Mouse (Mus musculus): ENCODE results near the gene Wfdc15a. TPM values are rescaled to one million over a fixed set of nuclear protein-coding genes. Genes with fewer than 3 reads are reported as not detected.
A peak's percentile ranks its signal among the peaks of the same experiment; 100 is the strongest.

Wfdc15a gene
- polyA plus RNA-seq, 1 experiment from 2014 or later = not detected

GRCm38 (mm10) chr2:164173394-164173793 is 26.5 kb downstream of the Wfdc15a start:
- Histone ChIP-seq H3K9me3 (replicated peaks) (no peaks in the 10 kb centered on the region), H3K4me3 (no peak overlapping the region), H3K27me3 (ENCODE audit: low read depth, poor library complexity, severe bottlenecking) (peaks cover 87% of the 10 kb centered on the region), H3K27ac (no peak overlapping the region), H3K4me1 (peaks cover 20% of the 10 kb centered on the region), H3K36me3 (no peaks in the 10 kb centered on the region)
- DNase-seq (ENCODE audit: low spot score) = no peak
- 73% methylated on average over 3 of the region's 3 CpGs for WGBS

- Histone ChIP-seq H3K9me3 (replicated peaks) (no peaks in the 10 kb centered on the region), H3K4me1 (peaks cover 28% of the 10 kb centered on the region), H3K4me3 (peak within 1 kb of the TSS; percentile 49), H3K27me3 (ENCODE audit: low read depth, poor library complexity, severe bottlenecking) (peaks cover 97% of the 10 kb centered on the region), H3K36me3 (no peaks in the 10 kb centered on the region), H3K27ac (no peak within 1 kb of the TSS; the same call in 1 of the 2 replicates)
- WGBS = under 1% methylated on average over 29 of the region's 29 CpGs
- DNase-seq (ENCODE audit: low spot score) = peak; percentile 42
Measured at GRCm38 (mm10) chr2:164170902-164171301, 29.0 kb downstream of the Wfdc15a start, which contains the start of gene Kcns1. TSS of gene Kcns1 (minus strand) at chr2:164171113.

GRCm38 (mm10) chr2:164170326-164170725 is 29.6 kb downstream of the Wfdc15a start:
- peak; percentile 37 for DNase-seq (ENCODE audit: low spot score)
- H3K4me3 ChIP-seq = peak overlapping the region; percentile 49; the same call in 1 of the 2 replicates
- no peaks in the 10 kb centered on the region for H3K36me3 ChIP-seq
- H3K27me3 ChIP-seq (ENCODE audit: low read depth, poor library complexity, severe bottlenecking) = peaks cover 100% of the 10 kb centered on the region
- no peaks in the 10 kb centered on the region for H3K9me3 ChIP-seq (replicated peaks)
- H3K4me1 ChIP-seq = peaks cover 28% of the 10 kb centered on the region
- H3K27ac ChIP-seq = no peak overlapping the region
- 4% methylated on average over 11 of the region's 11 CpGs for WGBS

GRCm38 (mm10) chr2:164168571-164168946 is 31.4 kb downstream of the Wfdc15a start:
- Histone ChIP-seq H3K27me3 (ENCODE audit: low read depth, poor library complexity, severe bottlenecking) (peaks cover 93% of the 10 kb centered on the region), H3K27ac (0 out of 2 replicates have a peak overlapping the region, but pooled peaks have one; percentile 25), H3K36me3 (no peaks in the 10 kb centered on the region), H3K4me3 (peak overlapping the region; percentile 48), H3K9me3 (replicated peaks) (no peaks in the 10 kb centered on the region), H3K4me1 (peaks cover 28% of the 10 kb centered on the region)
- no peak for DNase-seq (ENCODE audit: low spot score)
- WGBS = 10% methylated on average over 42 of the region's 42 CpGs

GRCm38 (mm10) chr2:164167752-164168570 is 32.0 kb downstream of the Wfdc15a start:
- WGBS = 11% methylated on average over 90 of the region's 90 CpGs
- DNase-seq (ENCODE audit: low spot score) = peak; percentile 51

GRCm38 (mm10) chr2:164164941-164165340 is 35.0 kb downstream of the Wfdc15a start:
- peaks cover 57% of the 10 kb centered on the region for H3K27me3 ChIP-seq (ENCODE audit: low read depth, poor library complexity, severe bottlenecking)
- no peaks in the 10 kb centered on the region for H3K36me3 ChIP-seq
- no peak overlapping the region for H3K4me3 ChIP-seq
- H3K9me3 ChIP-seq (replicated peaks) = no peaks in the 10 kb centered on the region
- peaks cover 13% of the 10 kb centered on the region for H3K4me1 ChIP-seq
- DNase-seq (ENCODE audit: low spot score) = no peak
- no peak overlapping the region for H3K27ac ChIP-seq
- 95% methylated on average over 5 of the region's 5 CpGs for WGBS

More at GRCm38 (mm10) chr2:164167752-164168570, 32.0 kb downstream of the Wfdc15a start:
- H3K27ac ChIP-seq = 0 out of 2 replicates have a peak overlapping the region, but pooled peaks have one; percentile 25
- no peaks in the 10 kb centered on the region for H3K9me3 ChIP-seq (replicated peaks)
- peaks cover 28% of the 10 kb centered on the region for H3K4me1 ChIP-seq
- no peaks in the 10 kb centered on the region for H3K36me3 ChIP-seq
- peaks cover 87% of the 10 kb centered on the region for H3K27me3 ChIP-seq (ENCODE audit: low read depth, poor library complexity, severe bottlenecking)
- peak overlapping the region; percentile 48 for H3K4me3 ChIP-seq

- 89% methylated on average over 11 of the region's 11 CpGs for WGBS
Measured at GRCm38 (mm10) chr2:164161515-164162055, 38.3 kb downstream of the Wfdc15a start.

GRCm38 (mm10) chr2:164158838-164159237 is 41.1 kb downstream of the Wfdc15a start:
- no peaks in the 10 kb centered on the region for H3K27me3 ChIP-seq (ENCODE audit: low read depth, poor library complexity, severe bottlenecking)
- H3K4me1 ChIP-seq = 0 out of 2 replicates have a peak, but pooled peaks cover 3% of the 10 kb centered on the region
- H3K9me3 ChIP-seq (replicated peaks) = no peaks in the 10 kb centered on the region
- peaks cover 13% of the 10 kb centered on the region for H3K36me3 ChIP-seq
- H3K27ac ChIP-seq = no peak overlapping the region
- DNase-seq (ENCODE audit: low spot score) = no peak
- H3K4me3 ChIP-seq = no peak overlapping the region
- 89% methylated on average over 2 of the region's 2 CpGs for WGBS

More at GRCm38 (mm10) chr2:164161515-164162055, 38.3 kb downstream of the Wfdc15a start:
- Histone ChIP-seq H3K27me3 (ENCODE audit: low read depth, poor library complexity, severe bottlenecking) (peaks cover 23% of the 10 kb centered on the region), H3K4me1 (0 out of 2 replicates have a peak, but pooled peaks cover 3% of the 10 kb centered on the region), H3K9me3 (replicated peaks) (no peaks in the 10 kb centered on the region), H3K4me3 (no peak overlapping the region), H3K27ac (no peak overlapping the region), H3K36me3 (no peaks in the 10 kb centered on the region)
- DNase-seq (ENCODE audit: low spot score) = no peak

GRCm38 (mm10) chr2:164156158-164156557 is 43.8 kb downstream of the Wfdc15a start:
- WGBS = 83% methylated on average over 7 of the region's 7 CpGs

GRCm38 (mm10) chr2:164154007-164154406 is 45.9 kb downstream of the Wfdc15a start:
- Histone ChIP-seq H3K27ac (no peak overlapping the region), H3K4me3 (no peak overlapping the region), H3K9me3 (replicated peaks) (no peaks in the 10 kb centered on the region), H3K4me1 (peaks cover 26% of the 10 kb centered on the region), H3K36me3 (peaks cover 37% of the 10 kb centered on the region), H3K27me3 (ENCODE audit: low read depth, poor library complexity, severe bottlenecking) (no peaks in the 10 kb centered on the region)
- 94% methylated on average over 10 of the region's 10 CpGs for WGBS
- no peak for DNase-seq (ENCODE audit: low spot score)

More at GRCm38 (mm10) chr2:164156158-164156557, 43.8 kb downstream of the Wfdc15a start:
- no peaks in the 10 kb centered on the region for H3K9me3 ChIP-seq (replicated peaks)
- no peak for DNase-seq (ENCODE audit: low spot score)
- H3K4me3 ChIP-seq = no peak overlapping the region
- H3K27ac ChIP-seq = no peak overlapping the region
- peaks cover 4% of the 10 kb centered on the region; the same call in 1 of the 2 replicates for H3K4me1 ChIP-seq
- peaks cover 37% of the 10 kb centered on the region for H3K36me3 ChIP-seq
- no peaks in the 10 kb centered on the region for H3K27me3 ChIP-seq (ENCODE audit: low read depth, poor library complexity, severe bottlenecking)

GRCm38 (mm10) chr2:164152341-164152740 is 47.6 kb downstream of the Wfdc15a start:
- DNase-seq (ENCODE audit: low spot score) = no peak
- Histone ChIP-seq H3K4me1 (peaks cover 24% of the 10 kb centered on the region), H3K27me3 (ENCODE audit: low read depth, poor library complexity, severe bottlenecking) (no peaks in the 10 kb centered on the region), H3K27ac (no peak overlapping the region), H3K4me3 (no peak overlapping the region), H3K36me3 (peaks cover 40% of the 10 kb centered on the region), H3K9me3 (replicated peaks) (no peaks in the 10 kb centered on the region)
- WGBS = 95% methylated on average over 11 of the region's 11 CpGs

GRCm38 (mm10) chr2:164150086-164150760 is 49.7 kb downstream of the Wfdc15a start:
- DNase-seq (ENCODE audit: low spot score) = peak; percentile 52
- H3K36me3 ChIP-seq = peaks cover 35% of the 10 kb centered on the region
- H3K27me3 ChIP-seq (ENCODE audit: low read depth, poor library complexity, severe bottlenecking) = no peaks in the 10 kb centered on the region
- H3K4me1 ChIP-seq = peaks cover 24% of the 10 kb centered on the region
- H3K4me3 ChIP-seq = no peak overlapping the region
- WGBS = 36% methylated on average over 14 of the region's 14 CpGs
- peak overlapping the region; percentile 75 for H3K27ac ChIP-seq
- H3K9me3 ChIP-seq (replicated peaks) = no peaks in the 10 kb centered on the region

Measured in limb, embryonic 10.5 days (tissue).